Mouse (Mus musculus) neutrophil, adult 83 days (primary cell): ENCODE results near the gene Cdk18. TPM values are rescaled to one million over a fixed set of nuclear protein-coding genes. Genes with fewer than 3 reads are reported as not detected.

Experiments
- total RNA-seq, 2 experiments: library from RNA; stranded (reverse); gene quantifications; one replicate each; pipeline ENCODE4 v1.2.4; 2023

Gene Cdk18
- under 1 TPM; 0.39 to 0.49 TPM for total RNA-seq

GRCm38 (mm10) chr1:132139416-132139864 lies at the start of gene Cdk18:
Gene Cdk18, minus strand, starts transcription at chr1:132139684.

GRCm38 (mm10) chr1:132067261-132068255 lies 71.9 kb downstream of the Cdk18 start, which contains the start of gene Mfsd4a:
Gene Mfsd4a, minus strand, starts transcription at chr1:132068062.

Other genes with a start within 250 kb of the Cdk18 start
- 10 to 100 TPM; 91.6 to 94.5 TPM for gene Nucks1, start 229.2 kb downstream of the Cdk18 start, total RNA-seq
- under 1 TPM; 0.13 to 0.37 TPM for gene Slc45a3, start 176.7 kb downstream of the Cdk18 start, total RNA-seq
- 10 to 100 TPM; 81.0 to 87.4 TPM for gene Elk4, start 132.1 kb downstream of the Cdk18 start, total RNA-seq
- gene Mfsd4a, start 71.6 kb downstream of the Cdk18 start, total RNA-seq, result under 1 TPM in 1 of 2 experiments, not detected in 1; 0.68 TPM
- gene Lemd1, start 51.7 kb upstream of the Cdk18 start, total RNA-seq, result not detected
- not detected for gene AC124108.1, start 51.8 kb upstream of the Cdk18 start, total RNA-seq
- gene Gm10188, start 90.1 kb upstream of the Cdk18 start, total RNA-seq, result not detected
- gene Klhdc8a, start 158.9 kb upstream of the Cdk18 start, total RNA-seq, result not detected
- gene Nuak2, start 176.4 kb upstream of the Cdk18 start, total RNA-seq, result 10 to 100 TPM; 34.8 to 55.8 TPM